Mouse (Mus musculus): ENCODE data around the gene Mysm1.

Gene Mysm1

GRCm38 (mm10) chr4:94952773-94953172 is 26.1 kb downstream of the Mysm1 start:
- no peak for DNase-seq (ENCODE audit: low read depth, low spot score)

DNA sequence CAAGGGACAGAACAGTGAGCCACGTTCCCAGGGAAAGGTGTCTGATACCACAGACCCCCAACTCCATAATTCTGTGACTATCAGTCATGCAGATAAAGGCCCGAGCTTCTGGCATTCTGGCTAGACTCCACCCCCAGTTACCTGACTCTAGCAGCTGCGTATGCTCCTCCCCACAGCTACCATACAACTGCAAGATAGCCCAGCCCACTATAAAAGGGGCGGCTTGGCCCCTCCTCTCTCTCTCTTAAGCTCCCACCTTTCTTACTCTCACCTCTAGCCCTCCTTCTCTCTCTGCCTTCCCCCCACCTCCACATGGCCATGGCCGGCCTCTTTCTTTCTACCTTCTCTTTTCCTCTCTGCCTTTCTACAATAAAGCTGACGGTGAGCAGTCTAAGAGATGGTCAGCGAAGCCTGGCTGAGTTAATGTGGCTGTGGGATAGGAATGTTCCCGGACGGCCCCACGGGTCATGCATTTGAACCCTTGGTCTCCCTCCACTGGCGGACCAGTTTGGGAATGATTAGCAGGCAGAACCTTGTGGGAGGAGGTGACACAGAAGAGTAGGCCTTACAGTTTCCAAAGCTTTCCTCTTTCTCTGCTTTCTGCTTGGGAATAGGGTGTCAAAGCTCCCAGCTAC is 37.6 kb downstream of the Mysm1 start:
- DNase-seq (ENCODE audit: low read depth, low spot score) = no peak

DNA sequence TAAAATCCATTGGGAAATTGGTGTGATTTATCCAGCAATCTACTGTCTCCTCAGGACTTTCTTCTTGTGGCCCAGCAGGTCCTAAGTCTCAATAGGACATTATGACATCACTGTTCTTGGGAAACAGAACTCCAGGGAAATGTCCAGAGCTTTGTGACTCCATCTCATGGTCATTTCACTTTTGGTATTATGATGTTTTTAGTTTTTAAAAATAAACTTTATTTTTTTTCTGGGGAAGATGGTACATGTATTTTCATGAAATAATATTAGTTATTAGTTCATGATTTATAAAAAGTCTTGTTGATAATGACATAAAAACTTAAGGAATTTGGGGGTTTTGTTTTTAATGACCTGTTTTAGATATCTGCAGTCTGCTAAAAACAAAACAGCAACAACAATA is 50.2 kb downstream of the Mysm1 start, which contains the start of gene Eqtn:
Gene Eqtn, minus strand, starts transcription at position 101 of the 400 bp plus-strand sequence.
- no peak for DNase-seq (ENCODE audit: low read depth, low spot score)

- no peak for DNase-seq (ENCODE audit: low read depth, low spot score)
Observed at GRCm38 (mm10) chr4:94901780-94902179, 77.1 kb downstream of the Mysm1 start.

DNA sequence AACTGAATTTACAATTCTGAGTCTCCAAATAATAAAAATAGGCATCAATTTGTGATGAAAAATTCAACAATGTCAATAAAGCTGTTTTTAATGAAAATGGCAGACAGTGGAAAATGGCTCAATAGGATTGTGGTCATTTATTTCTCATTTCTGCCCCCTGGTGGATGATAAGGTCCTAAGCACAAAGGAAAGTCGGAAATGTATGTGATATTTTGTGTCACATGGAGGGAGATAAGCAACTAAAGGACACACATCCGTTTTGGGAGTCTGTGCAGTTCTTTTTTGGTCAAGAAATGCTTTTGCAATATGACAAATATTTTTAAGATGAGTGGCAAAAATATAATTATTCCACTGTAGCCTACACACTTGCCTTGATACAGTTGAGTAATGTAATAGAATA is 78.2 kb downstream of the Mysm1 start:
- peak; percentile 50 for DNase-seq (ENCODE audit: low read depth, low spot score)

All from mesoderm, embryonic 11.5 days (tissue).